ENCODE assay signal across 8 mouse cellular contexts in genomic region chr19:32595131-32595505, GRCm38 (mm10). TPM values are rescaled to one million over a fixed set of nuclear protein-coding genes. Genes with fewer than 3 reads are reported as not detected.
A peak's percentile ranks its signal among the peaks of the same experiment; 100 is the strongest.
DNase-seq lines count a peak whose midpoint lies in the region; ATAC-seq and TF ChIP-seq lines count a peak whose summit lies in the region.

No protein-coding gene starts in this region.

- WGBS in heart, adult 2 months: 26% methylated on average over 8 of the region's 8 CpGs
- WGBS in forebrain, embryonic 15.5 days: 19% methylated on average over 8 of the region's 8 CpGs
- WGBS in liver, embryonic 16.5 days (ENCODE audit: insufficient replicate concordance): 21% methylated on average over 8 of the region's 8 CpGs

- H3K4me2 ChIP-seq in CH12.LX (ENCODE audit: insufficient read depth, low read depth, poor library complexity, severe bottlenecking): peak overlapping the region; percentile 52
- peak overlapping the region; percentile 75 for H3K4me2 ChIP-seq in forebrain, embryonic 15.5 days (replicated peaks)
- H3K4me2 ChIP-seq in liver, embryonic 16.5 days (ENCODE audit: low read depth, low read length): peak overlapping the region; percentile 59

- no peak for TF ChIP-seq POLR2A in heart, adult 2 months (IDR thresholded peaks at IDR 0.05; ENCODE audit: insufficient read depth, low read depth, low read length)
- TF ChIP-seq POLR2A in CH12.LX (IDR thresholded peaks at IDR 0.05; ENCODE audit: low read depth, low read length): no peak

- H3K27me3 ChIP-seq in heart, adult 2 months (ENCODE audit: control insufficient read depth, insufficient read depth, low read length): no peaks in the 10 kb centered on the region
- peaks cover 5% of the 10 kb centered on the region for H3K27me3 ChIP-seq in CH12.LX (replicated peaks)
- H3K27me3 ChIP-seq in forebrain, embryonic 15.5 days: peaks cover 9% of the 10 kb centered on the region; the same call in 1 of the 2 replicates
- peaks cover 22% of the 10 kb centered on the region for H3K27me3 ChIP-seq in liver, embryonic 16.5 days (ENCODE audit: control insufficient read depth, insufficient read depth, low read depth, low read length)

- DNase-seq in heart, adult 2 months: no peak
- DNase-seq in heart, adult 18-20 months: no peak
- DNase-seq in CH12.LX (ENCODE audit: extremely low read depth): no peak
- no peak for DNase-seq in embryo, embryonic 10 days (ENCODE audit: low spot score)
- no peak for DNase-seq in thymus, postnatal 0 days (ENCODE audit: low spot score)
- no peak for DNase-seq in layer of hippocampus, postnatal 25 days (ENCODE audit: extremely low spot score in 1 of 2, low spot score in 1 of 2)

- H3K4me1 ChIP-seq in heart, adult 2 months (ENCODE audit: control insufficient read depth, insufficient read depth, low read length): peaks cover 3% of the 10 kb centered on the region; the same call in 1 of the 2 replicates
- H3K4me1 ChIP-seq in CH12.LX (ENCODE audit: control insufficient read depth in 1 of 2, insufficient read depth in 2 of 2): peaks cover 9 to 18% of the 10 kb centered on the region in 2 experiments; a peak in 3 of 4 replicates
- peaks cover 10% of the 10 kb centered on the region for H3K4me1 ChIP-seq in forebrain, embryonic 15.5 days
- peaks cover 10% of the 10 kb centered on the region for H3K4me1 ChIP-seq in liver, embryonic 16.5 days (ENCODE audit: control insufficient read depth, low read depth, low read length)

- H3K36me3 ChIP-seq in heart, adult 2 months (ENCODE audit: control insufficient read depth, insufficient read depth, low read length): no peaks in the 10 kb centered on the region; the same call in 1 of the 2 replicates
- H3K36me3 ChIP-seq in CH12.LX (replicated peaks in 1 of 2; ENCODE audit: control insufficient read depth in 1 of 2, insufficient read depth in 1 of 2, low read length in 1 of 2): no peaks in the 10 kb centered on the region
- H3K36me3 ChIP-seq in forebrain, embryonic 15.5 days: no peaks in the 10 kb centered on the region
- H3K36me3 ChIP-seq in liver, embryonic 16.5 days (ENCODE audit: control insufficient read depth, insufficient read depth): no peaks in the 10 kb centered on the region

- no peak for TF ChIP-seq EP300 in heart, adult 2 months (IDR thresholded peaks at IDR 0.05; ENCODE audit: insufficient read depth, low read depth, low read length)
- no peak for TF ChIP-seq EP300 in CH12.LX (IDR thresholded peaks at IDR 0.05; ENCODE audit: low read length)

- H3K79me2 ChIP-seq in heart, adult 2 months (replicated peaks; ENCODE audit: control insufficient read depth, insufficient read depth, low read length): no peaks in the 10 kb centered on the region
- H3K79me2 ChIP-seq in CH12.LX (replicated peaks; ENCODE audit: control insufficient read depth, extremely low read depth, insufficient read depth, poor library complexity, severe bottlenecking): no peaks in the 10 kb centered on the region

- in situ Hi-C loops in CH12.LX (cut with MboI; ENCODE audit: low pct_ligation_motif_present, low pct_unique_long_range_greater_than_20kb, low sequenced_read_pairs): no loop called here

- H3K9me3 ChIP-seq in CH12.LX (replicated peaks; ENCODE audit: low read length): no peaks in the 10 kb centered on the region
- H3K9me3 ChIP-seq in forebrain, embryonic 15.5 days: no peaks in the 10 kb centered on the region
- H3K9me3 ChIP-seq in liver, embryonic 16.5 days (replicated peaks; ENCODE audit: control insufficient read depth, low read length): no peaks in the 10 kb centered on the region

- intact Hi-C loops in heart, adult 2 months (cut with DNase I): loop anchor here (2.0 to 5.0 kb wide), 3 partner anchors 40 to 162 kb away; partner anchors contain the start of gene Pten

- dilution Hi-C loops in CH12.LX (cut with MboI; ENCODE audit: extremely low pct_ligation_motif_present, extremely low pct_unique_long_range_greater_than_20kb, low sequenced_read_pairs): no loop called here

- TF ChIP-seq CTCF in heart, adult 2 months (IDR thresholded peaks at IDR 0.05): no peak
- TF ChIP-seq CTCF in CH12.LX (conservative IDR thresholded peaks at IDR 0.05 in 1 of 2, IDR thresholded peaks at IDR 0.05 in 1 of 2; ENCODE audit: low read depth in 2 of 2, low read length in 2 of 2): no peak

- peak overlapping the region; percentile 80 for H3K9ac ChIP-seq in heart, adult 2 months (ENCODE audit: low read depth, low read length)
- no peak overlapping the region for H3K9ac ChIP-seq in CH12.LX (ENCODE audit: insufficient read depth, low read depth)
- H3K9ac ChIP-seq in forebrain, embryonic 15.5 days (replicated peaks): peak overlapping the region; percentile 37
- peak overlapping the region; percentile 46; the same call in 1 of the 2 replicates for H3K9ac ChIP-seq in liver, embryonic 16.5 days (ENCODE audit: low read depth, low read length)

- H3K4me3 ChIP-seq in heart, adult 2 months: peak overlapping the region; percentile 85
- peak overlapping the region in 2 of 3 experiments; percentile 20 to 29 for H3K4me3 ChIP-seq in CH12.LX (replicated peaks in 1 of 3; ENCODE audit: low read depth in 2 of 3, low read length in 2 of 3, poor library complexity in 1 of 3)
- peak overlapping the region; percentile 44 for H3K4me3 ChIP-seq in forebrain, embryonic 15.5 days
- H3K4me3 ChIP-seq in liver, embryonic 16.5 days (ENCODE audit: low read depth, low read length): peak overlapping the region; percentile 66

- TF ChIP-seq RAD21 in CH12.LX (IDR thresholded peaks at IDR 0.05; ENCODE audit: low read depth, low read length): no peak

- ATAC-seq in forebrain, embryonic 15.5 days (replicated peaks): no peak
- no peak for ATAC-seq in liver, embryonic 16.5 days (ENCODE audit: low read depth)

- peak overlapping the region; percentile 90 for H3K27ac ChIP-seq in heart, adult 2 months
- H3K27ac ChIP-seq in CH12.LX (ENCODE audit: insufficient read depth, low read depth): no peak overlapping the region
- H3K27ac ChIP-seq in forebrain, embryonic 15.5 days (replicated peaks): no peak overlapping the region
- no peak overlapping the region for H3K27ac ChIP-seq in liver, embryonic 16.5 days (ENCODE audit: low read length)

TF ChIP-seq in CH12.LX, 34 proteins besides CTCF, POLR2A, EP300 and RAD21:
- no peak for TF ChIP-seq HCFC1 (IDR thresholded peaks at IDR 0.05; ENCODE audit: low read depth, low read length)

RNA-seq across cellular contexts. Expression of gene Papss2, which starts 0.5 kb away (rescaled TPM):
- 10 to 100 TPM; 12.2 to 14.0 TPM for total RNA-seq in heart, adult 2 months (2021)
- 6.2 and 9.1 TPM in 2 replicates for polyA plus RNA-seq in heart, adult 2 months (2012; rRNA removed)
- 10 to 100 TPM; 13.1 to 15.2 TPM for total RNA-seq in heart, adult 18-20 months (2021)
- total RNA-seq in CH12.LX (2012; rRNA removed) (0.21 and 0.42 TPM in 2 replicates), CH12.LX (2014; rRNA removed) (0.23 and 0.39 TPM in 2 replicates)
- 0.36 and 0.44 TPM in 2 replicates for polyA plus RNA-seq in CH12.LX (2012; ENCODE audit: insufficient read length, low read depth)
- polyA plus RNA-seq in forebrain, embryonic 15.5 days (2015; fragmentation: Nextera tagmentation; extraction: Ambion mirVana): 0.72 and 0.74 TPM in 2 replicates
- polyA plus RNA-seq in liver, embryonic 16.5 days (2015; fragmentation: Nextera tagmentation; extraction: Ambion mirVana): 6.7 and 9.3 TPM in 2 replicates
- polyA plus RNA-seq in thymus, postnatal 0 days (2015; fragmentation: Nextera tagmentation; extraction: Ambion mirVana): 2.7 TPM in 2 replicates
- total RNA-seq in layer of hippocampus, postnatal 25 days (2021): 10 to 100 TPM; 12.1 to 13.8 TPM

Comparison
In these comparisons a context has a peak if more than half of its experiments do, and no peak if none do; other contexts are left out.
1. H3K4me3 ChIP-seq: peak in every context shown above with its lines; median percentile 85 in heart, adult 2 months; 66 in liver, embryonic 16.5 days; 44 in forebrain, embryonic 15.5 days; 24 in CH12.LX.